Mouse (Mus musculus): ENCODE results near the gene Suv39h1. TPM values are rescaled to one million over a fixed set of nuclear protein-coding genes. Genes with fewer than 3 reads are reported as not detected.
A peak's percentile ranks its signal among the peaks of the same experiment; 100 is the strongest.
"Not testable (repeated sequence)": the region's sequence is repeated elsewhere in the genome, so short reads cannot be mapped to it uniquely, and the experiment has no call there.

Gene Suv39h1
- polyA plus RNA-seq, 1 experiment from 2014 or later: 15.5 TPM

GRCm38 (mm10) chrX:8018286-8018685 is 56.3 kb downstream of the Suv39h1 start, which contains the start of gene Glod5:
Gene Glod5, minus strand, starts transcription at chrX:8018492.
- no peak for TF ChIP-seq CTCF (IDR thresholded peaks at IDR 0.05; ENCODE audit: low read depth)
- H3K4me1 ChIP-seq (replicated peaks; ENCODE audit: control insufficient read depth, insufficient read depth, low read length): no peaks in the 10 kb centered on the region
- H3K36me3 ChIP-seq (ENCODE audit: control insufficient read depth, insufficient read depth): no peaks in the 10 kb centered on the region
- WGBS: 35% methylated on average over 2 of the region's 2 CpGs
- H3K4me2 ChIP-seq (replicated peaks; ENCODE audit: low read depth): peak within 1 kb of the TSS; percentile 17
- H3K9ac ChIP-seq (ENCODE audit: low read depth, low read length): no peak within 1 kb of the TSS
- H3K4me3 ChIP-seq (ENCODE audit: low read depth, low read length): no peak within 1 kb of the TSS
- peak; percentile 36; the same call in 1 of the 2 replicates for ATAC-seq
- H3K27me3 ChIP-seq (replicated peaks; ENCODE audit: control insufficient read depth, insufficient read depth, low read length): no peaks in the 10 kb centered on the region
- no peak within 1 kb of the TSS for H3K27ac ChIP-seq (ENCODE audit: low read depth, low read length)
- no peaks in the 10 kb centered on the region for H3K9me3 ChIP-seq (ENCODE audit: control insufficient read depth)

DNA sequence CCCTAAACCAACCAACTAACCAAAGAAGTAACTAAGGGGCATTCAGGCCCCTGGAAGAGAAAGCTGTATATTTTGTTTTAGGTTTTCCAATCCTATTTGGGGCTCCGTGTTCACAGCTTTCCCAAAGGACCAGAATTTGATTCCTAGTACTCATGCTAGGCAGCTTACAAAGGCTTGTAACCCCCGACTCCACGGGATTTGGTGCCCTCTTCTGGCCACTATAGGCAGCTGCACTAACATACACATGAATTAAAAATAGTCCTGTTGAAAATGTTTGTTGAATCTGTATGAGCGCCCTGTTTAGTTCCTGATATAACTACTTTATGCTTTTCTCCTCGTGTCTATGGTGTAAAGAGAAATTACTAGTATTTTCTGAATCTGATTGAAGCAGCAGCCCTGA is 57.4 kb downstream of the Suv39h1 start:
- peak; percentile 78 for TF ChIP-seq CTCF (IDR thresholded peaks at IDR 0.05; ENCODE audit: low read depth)
- WGBS: 9% methylated on average over 5 of the region's 5 CpGs
- H3K4me3 ChIP-seq (ENCODE audit: low read depth, low read length): no peak overlapping the region

DNA sequence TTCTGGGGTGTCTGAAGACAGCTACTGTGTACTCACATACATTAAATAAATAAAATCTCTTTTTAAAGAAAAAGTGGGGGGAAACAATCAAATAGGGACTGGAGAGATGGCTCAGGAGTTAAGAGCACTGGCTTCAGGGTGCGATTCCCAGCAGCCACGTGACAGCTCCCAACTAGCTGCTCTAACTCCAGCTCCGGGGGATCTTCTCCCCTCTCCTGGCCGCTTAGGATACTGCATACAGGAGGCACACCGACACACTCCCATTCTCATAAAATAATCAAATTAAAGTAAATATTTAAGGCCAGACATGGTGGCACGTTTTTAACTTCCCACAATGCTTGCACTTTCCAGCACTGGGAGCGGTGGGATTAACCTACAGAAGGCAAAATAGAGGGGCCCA is 58.9 kb downstream of the Suv39h1 start:
- not testable (repeated sequence) for H3K27me3 ChIP-seq (replicated peaks; ENCODE audit: control insufficient read depth, insufficient read depth, low read length); H3K4me2 ChIP-seq (replicated peaks; ENCODE audit: low read depth); H3K4me1 ChIP-seq (replicated peaks; ENCODE audit: control insufficient read depth, insufficient read depth, low read length); H3K36me3 ChIP-seq (ENCODE audit: control insufficient read depth, insufficient read depth); H3K4me3 ChIP-seq (ENCODE audit: low read depth, low read length); H3K9ac ChIP-seq (ENCODE audit: low read depth, low read length); H3K9me3 ChIP-seq (ENCODE audit: control insufficient read depth); H3K27ac ChIP-seq (ENCODE audit: low read depth, low read length); ATAC-seq
- TF ChIP-seq CTCF (IDR thresholded peaks at IDR 0.05; ENCODE audit: low read depth): peak; percentile 52
- 13% methylated on average over 7 of the region's 7 CpGs for WGBS

More for the DNA sequence above, 57.4 kb downstream of the Suv39h1 start:
- Histone ChIP-seq H3K4me1 (replicated peaks; ENCODE audit: control insufficient read depth, insufficient read depth, low read length) (no peaks in the 10 kb centered on the region), H3K27me3 (replicated peaks; ENCODE audit: control insufficient read depth, insufficient read depth, low read length) (no peaks in the 10 kb centered on the region), H3K4me2 (replicated peaks; ENCODE audit: low read depth) (no peak overlapping the region; the same call in 1 of the 2 replicates), H3K36me3 (ENCODE audit: control insufficient read depth, insufficient read depth) (no peaks in the 10 kb centered on the region), H3K9me3 (ENCODE audit: control insufficient read depth) (no peaks in the 10 kb centered on the region), H3K9ac (ENCODE audit: low read depth, low read length) (no peak overlapping the region), H3K27ac (ENCODE audit: low read depth, low read length) (no peak overlapping the region)
- no peak for ATAC-seq

GRCm38 (mm10) chrX:8013569-8014314 is 60.8 kb downstream of the Suv39h1 start:
- 57% methylated on average over 8 of the region's 8 CpGs for WGBS
- no peak for TF ChIP-seq CTCF (IDR thresholded peaks at IDR 0.05; ENCODE audit: low read depth)

GRCm38 (mm10) chrX:8013157-8013556 is 61.4 kb downstream of the Suv39h1 start:
- Histone ChIP-seq H3K4me2 (replicated peaks; ENCODE audit: low read depth) (no peak overlapping the region), H3K27ac (ENCODE audit: low read depth, low read length) (no peak overlapping the region), H3K4me1 (replicated peaks; ENCODE audit: control insufficient read depth, insufficient read depth, low read length) (no peaks in the 10 kb centered on the region), H3K27me3 (replicated peaks; ENCODE audit: control insufficient read depth, insufficient read depth, low read length) (no peaks in the 10 kb centered on the region), H3K9me3 (ENCODE audit: control insufficient read depth) (no peaks in the 10 kb centered on the region), H3K36me3 (ENCODE audit: control insufficient read depth, insufficient read depth) (no peaks in the 10 kb centered on the region), H3K9ac (ENCODE audit: low read depth, low read length) (no peak overlapping the region), H3K4me3 (ENCODE audit: low read depth, low read length) (no peak overlapping the region)
- ATAC-seq: no peak
- TF ChIP-seq CTCF (IDR thresholded peaks at IDR 0.05; ENCODE audit: low read depth): no peak
- WGBS: 14% methylated on average over 2 of the region's 2 CpGs

More at GRCm38 (mm10) chrX:8013569-8014314, 60.8 kb downstream of the Suv39h1 start:
- no peaks in the 10 kb centered on the region for H3K9me3 ChIP-seq (ENCODE audit: control insufficient read depth)
- H3K36me3 ChIP-seq (ENCODE audit: control insufficient read depth, insufficient read depth): no peaks in the 10 kb centered on the region
- H3K27me3 ChIP-seq (replicated peaks; ENCODE audit: control insufficient read depth, insufficient read depth, low read length): no peaks in the 10 kb centered on the region
- no peak overlapping the region for H3K9ac ChIP-seq (ENCODE audit: low read depth, low read length)
- no peak overlapping the region for H3K4me2 ChIP-seq (replicated peaks; ENCODE audit: low read depth)
- no peak for ATAC-seq
- no peak overlapping the region for H3K4me3 ChIP-seq (ENCODE audit: low read depth, low read length)
- no peak overlapping the region for H3K27ac ChIP-seq (ENCODE audit: low read depth, low read length)
- no peaks in the 10 kb centered on the region for H3K4me1 ChIP-seq (replicated peaks; ENCODE audit: control insufficient read depth, insufficient read depth, low read length)

Other genes starting within 250 kb of the Suv39h1 start
- 21.0 and 22.8 TPM in 2 replicates for gene Otud5, start 233.4 kb downstream of the Suv39h1 start, polyA plus RNA-seq (2015; fragmentation: Nextera tagmentation; extraction: Ambion mirVana)
- gene Pim2, start 196.5 kb downstream of the Suv39h1 start, polyA plus RNA-seq (2015; fragmentation: Nextera tagmentation; extraction: Ambion mirVana): 9.2 and 10.2 TPM in 2 replicates
- 24.3 and 27.0 TPM in 2 replicates for gene Slc35a2, start 190.7 kb downstream of the Suv39h1 start, polyA plus RNA-seq (2015; fragmentation: Nextera tagmentation; extraction: Ambion mirVana)
- 63.1 and 64.3 TPM in 2 replicates for gene Pqbp1, start 175.5 kb downstream of the Suv39h1 start, polyA plus RNA-seq (2015; fragmentation: Nextera tagmentation; extraction: Ambion mirVana)
- 106 and 109 TPM in 2 replicates for gene Timm17b, start 175.4 kb downstream of the Suv39h1 start, polyA plus RNA-seq (2015; fragmentation: Nextera tagmentation; extraction: Ambion mirVana)
- not detected in 2 replicates for gene Gm10491, start 166.9 kb downstream of the Suv39h1 start, polyA plus RNA-seq (2015; fragmentation: Nextera tagmentation; extraction: Ambion mirVana)
- not detected in 2 replicates for gene Gm10490, start 165.2 kb downstream of the Suv39h1 start, polyA plus RNA-seq (2015; fragmentation: Nextera tagmentation; extraction: Ambion mirVana)
- 17.5 and 18.0 TPM in 2 replicates for gene Pcsk1n, start 154.9 kb downstream of the Suv39h1 start, polyA plus RNA-seq (2015; fragmentation: Nextera tagmentation; extraction: Ambion mirVana)
- gene Eras, start 146.2 kb downstream of the Suv39h1 start, polyA plus RNA-seq (2015; fragmentation: Nextera tagmentation; extraction: Ambion mirVana): not detected in 2 replicates
- gene Hdac6, start 126.9 kb downstream of the Suv39h1 start, polyA plus RNA-seq (2015; fragmentation: Nextera tagmentation; extraction: Ambion mirVana): 4.6 and 5.4 TPM in 2 replicates
- 0.08 TPM in 1 of 2 replicates, not detected in the other for gene Gata1, start 96.7 kb downstream of the Suv39h1 start, polyA plus RNA-seq (2015; fragmentation: Nextera tagmentation; extraction: Ambion mirVana)
- 39.5 and 41.4 TPM in 2 replicates for gene Glod5, start 56.3 kb downstream of the Suv39h1 start, polyA plus RNA-seq (2015; fragmentation: Nextera tagmentation; extraction: Ambion mirVana)
- 0.34 and 0.48 TPM in 2 replicates for gene Was, start 15.7 kb upstream of the Suv39h1 start, polyA plus RNA-seq (2015; fragmentation: Nextera tagmentation; extraction: Ambion mirVana)
- gene Wdr13, start 58.1 kb upstream of the Suv39h1 start, polyA plus RNA-seq (2015; fragmentation: Nextera tagmentation; extraction: Ambion mirVana): 10.1 and 13.6 TPM in 2 replicates
- gene Rbm3, start 71.1 kb upstream of the Suv39h1 start, polyA plus RNA-seq (2015; fragmentation: Nextera tagmentation; extraction: Ambion mirVana): 591 and 623 TPM in 2 replicates
- gene Tbc1d25, start 101.4 kb upstream of the Suv39h1 start, polyA plus RNA-seq (2015; fragmentation: Nextera tagmentation; extraction: Ambion mirVana): 4.0 and 4.5 TPM in 2 replicates
- gene Ebp, start 118.8 kb upstream of the Suv39h1 start, polyA plus RNA-seq (2015; fragmentation: Nextera tagmentation; extraction: Ambion mirVana): 67.1 and 73.3 TPM in 2 replicates
- gene Porcn, start 131.8 kb upstream of the Suv39h1 start, polyA plus RNA-seq (2015; fragmentation: Nextera tagmentation; extraction: Ambion mirVana): 4.3 TPM in 2 replicates
- gene Ftsj1, start 177.6 kb upstream of the Suv39h1 start, polyA plus RNA-seq (2015; fragmentation: Nextera tagmentation; extraction: Ambion mirVana): 13.1 and 14.1 TPM in 2 replicates
- gene Slc38a5, start 196.4 kb upstream of the Suv39h1 start, polyA plus RNA-seq (2015; fragmentation: Nextera tagmentation; extraction: Ambion mirVana): 1.1 and 1.3 TPM in 2 replicates